Mouse (Mus musculus) ES-CJ7 (cell line): ENCODE measurements at regions not wholly inside any gene's neighbourhood (a gene's known extent, or its start where the extent isn't known, plus 50 kb on each side); places are given as distances from the start of the nearest gene placed in this dataset.

ENCODE experiments used
- DNase-seq: peaks from one replicate; pipeline ENCODE4 v3.0.0; 2011; ENCODE audit warnings: low read depth, low spot score

GRCm38 (mm10) chr12:30510861-30511260 lies 73.4 kb upstream of the Tmem18 start:
- DNase-seq = no peak

DNA sequence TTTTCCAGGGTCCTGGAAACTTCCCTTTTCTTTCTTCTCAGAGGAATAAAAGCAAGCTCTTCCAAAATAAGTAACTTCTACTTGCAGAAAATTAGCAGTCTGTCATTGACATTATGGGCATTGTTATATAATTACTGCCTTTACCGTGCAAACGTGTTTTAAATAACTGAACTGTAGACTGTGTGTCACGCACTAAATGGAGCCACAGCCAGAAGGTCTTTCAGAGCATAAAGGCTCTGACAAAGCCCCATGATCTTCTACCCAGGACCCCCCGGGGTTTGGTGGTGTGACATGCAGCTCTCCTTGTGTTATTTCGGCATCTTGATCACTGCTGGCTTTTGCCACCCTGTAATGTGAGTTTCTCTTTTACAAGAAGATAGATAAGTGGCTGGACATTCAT lies 100.9 kb upstream of the Tmem18 start:
- DNase-seq = no peak

DNA sequence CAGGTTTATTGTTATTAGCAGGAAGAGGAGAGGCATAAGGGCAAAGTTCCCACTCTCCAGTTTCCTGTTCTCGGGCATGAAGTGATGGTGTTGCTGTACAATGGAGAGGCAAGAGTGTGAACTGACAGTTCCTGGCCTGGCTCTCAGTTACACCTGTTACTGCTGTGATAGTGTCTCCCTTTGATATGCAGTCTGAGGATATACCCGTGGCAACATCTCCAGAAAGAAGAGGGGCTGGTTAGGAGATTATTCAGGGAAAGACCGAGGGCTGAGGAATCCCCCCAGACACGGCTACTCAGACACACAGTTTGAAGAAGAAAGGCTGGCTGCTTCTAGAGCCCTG lies 100.3 kb upstream of the Sntg2 start:
- no peak for DNase-seq

DNA sequence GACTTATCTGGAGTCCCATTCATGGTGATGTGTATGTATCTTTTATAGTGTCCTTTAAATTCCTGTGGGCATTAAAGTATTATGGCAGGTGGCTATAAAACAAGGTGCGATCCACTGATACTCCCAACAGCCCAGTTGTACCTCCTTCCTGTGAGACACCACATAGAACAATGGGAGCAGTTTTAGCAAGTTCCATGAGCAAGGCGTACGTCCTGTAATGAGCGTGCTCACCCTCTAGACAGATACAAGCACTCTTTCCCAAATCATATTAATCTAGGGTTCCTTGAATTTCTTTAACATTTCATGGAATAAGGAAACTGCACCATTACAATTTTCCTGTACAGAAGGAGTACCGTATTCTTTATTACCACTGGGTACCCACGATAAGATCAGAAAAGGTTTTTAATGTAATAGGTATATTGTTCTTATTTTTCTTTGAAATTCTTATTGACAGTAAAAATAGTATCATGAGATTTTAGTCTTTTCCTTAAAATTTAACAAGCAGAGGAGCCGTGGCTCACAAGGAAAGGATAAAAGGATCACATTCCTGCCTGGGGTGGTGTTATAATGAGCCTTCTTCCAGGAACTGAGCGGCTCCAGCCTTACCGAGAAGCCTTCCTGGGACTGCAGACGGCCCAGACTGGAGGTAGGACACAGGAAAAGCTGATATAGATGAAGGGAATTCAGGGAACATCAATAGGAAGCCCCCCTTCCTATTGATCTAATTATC lies 99.7 kb upstream of the Sntg2 start:
- DNase-seq = no peak

GRCm38 (mm10) chr12:30467186-30467585 lies 94.0 kb upstream of the Sntg2 start:
- no peak for DNase-seq

GRCm38 (mm10) chr12:30450614-30451013 lies 77.4 kb upstream of the Sntg2 start:
- DNase-seq = peak; percentile 9

- DNase-seq = no peak
Measured at GRCm38 (mm10) chr12:30434892-30435291, 61.7 kb upstream of the Sntg2 start.

GRCm38 (mm10) chr12:30432861-30433260 lies 59.7 kb upstream of the Sntg2 start:
- DNase-seq = no peak

- no peak for DNase-seq
Measured at GRCm38 (mm10) chr12:30430641-30431040, 57.5 kb upstream of the Sntg2 start.

DNA sequence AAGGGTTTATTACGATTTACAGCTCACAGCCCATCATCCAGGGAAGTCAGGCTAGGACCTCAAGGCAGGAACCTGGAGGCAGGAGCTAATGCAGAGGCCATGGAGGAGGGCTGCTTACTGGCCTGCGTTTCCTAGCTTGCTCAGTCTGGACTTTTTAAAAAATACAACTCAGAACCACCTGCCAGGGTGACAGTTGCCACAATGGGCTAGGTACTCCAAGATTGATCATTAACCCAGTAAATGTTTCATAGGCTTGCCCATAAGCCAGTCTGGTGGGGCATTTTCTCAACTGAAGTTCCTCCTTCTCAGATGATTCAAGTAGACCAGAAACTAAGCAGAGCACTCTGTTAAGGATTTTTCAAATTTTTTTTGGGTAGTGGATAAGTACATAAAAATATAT lies 52.1 kb upstream of the Sntg2 start:
- no peak for DNase-seq
